In genomic region chr13:43317411-43317810, GRCm38 (mm10) we compare ENCODE assay signal across 35 mouse cellular contexts. TPM values are rescaled to one million over a fixed set of nuclear protein-coding genes. Genes with fewer than 3 reads are reported as not detected.
A peak's percentile ranks its signal among the peaks of the same experiment; 100 is the strongest.
DNase-seq lines count a peak whose midpoint lies in the region; ATAC-seq and TF ChIP-seq lines count a peak whose summit lies in the region.
"Had no signal": no experiment of that assay in that cellular context is flagged by ENCODE, and none has a peak within 500 bp of the region (broad histone marks: within the 10 kb centered on the region; RNA-seq: fewer than 3 reads in every experiment).

No protein-coding gene starts in this region.

- no peak overlapping the region for H3K9ac ChIP-seq in heart, adult 2 months (ENCODE audit: low read depth, low read length)
- H3K9ac ChIP-seq in lung, embryonic 14.5 days: no peak overlapping the region
- H3K9ac ChIP-seq in embryonic facial prominence, embryonic 14.5 days (ENCODE audit: low read depth, low read length): no peak overlapping the region
- H3K9ac ChIP-seq: forebrain, embryonic 13.5 days; hindbrain, embryonic 12.5 days; intestine, embryonic 15.5 days; limb, embryonic 13.5 days; liver, embryonic 14.5 days; neural tube, embryonic 15.5 days had no signal

- no peaks in the 10 kb centered on the region for H3K36me3 ChIP-seq in heart, adult 2 months (ENCODE audit: control insufficient read depth, insufficient read depth, low read length)
- H3K36me3 ChIP-seq in lung, embryonic 14.5 days (ENCODE audit: insufficient read depth): no peaks in the 10 kb centered on the region
- no peaks in the 10 kb centered on the region for H3K36me3 ChIP-seq in C2C12 (ENCODE audit: control insufficient read depth, insufficient read depth)
- H3K36me3 ChIP-seq in embryonic facial prominence, embryonic 14.5 days (ENCODE audit: control insufficient read depth, insufficient read depth, low read length): no peaks in the 10 kb centered on the region
- H3K36me3 ChIP-seq: G1E; hindbrain, embryonic 12.5 days; intestine, embryonic 15.5 days; limb, embryonic 13.5 days; neural tube, embryonic 15.5 days had no signal

- TF ChIP-seq POLR2A in heart, adult 2 months (IDR thresholded peaks at IDR 0.05; ENCODE audit: insufficient read depth, low read depth, low read length): no peak

- no peak overlapping the region for H3ac ChIP-seq in C2C12 (ENCODE audit: control insufficient read depth, insufficient read length, low read depth)

- peak; percentile 13 to 40 for DNase-seq in heart, adult 9 months (ENCODE audit: low spot score in 2 of 2)
- DNase-seq in heart, adult 2 months: no peak
- DNase-seq in lung, embryonic 14.5 days: peak; percentile 39
- DNase-seq in lung, postnatal 10 days: no peak
- DNase-seq in embryonic facial prominence, embryonic 14.5 days (ENCODE audit: low spot score): peak; percentile 67
- no peak for DNase-seq in ovary, postnatal 14 days (ENCODE audit: low spot score)
- no peak for DNase-seq in embryo, embryonic 9.5 days (ENCODE audit: extremely low spot score)
- DNase-seq: adrenal gland, postnatal 14 days; B cell, adult 2 months; cerebellum, adult 11-12 months; cerebellum, adult 9-11 months; embryo, embryonic 11 days; gastrocnemius, postnatal 36 days; heart, postnatal 10 days; kidney, adult 2 months; kidney, postnatal 36 days; lung, adult 2 months; midbrain, embryonic 14.5 days; right cerebral cortex, adult 18-20 months; spleen, adult 18-20 months; thymus, adult 18-20 months; thymus, postnatal 25 days had no signal

- H3K79me2 ChIP-seq in heart, adult 2 months (replicated peaks; ENCODE audit: control insufficient read depth, insufficient read depth, low read length): no peaks in the 10 kb centered on the region
- no peaks in the 10 kb centered on the region for H3K79me2 ChIP-seq in C2C12 (ENCODE audit: control insufficient read depth, insufficient read depth)

- TF ChIP-seq EP300 in heart, adult 2 months (IDR thresholded peaks at IDR 0.05; ENCODE audit: insufficient read depth, low read depth, low read length): no peak

- H3K79me3 ChIP-seq in C2C12 (ENCODE audit: low read depth): no peaks in the 10 kb centered on the region

- WGBS in heart, adult 2 months: 34% methylated on average over 5 of the region's 5 CpGs
- 56% methylated on average over 5 of the region's 5 CpGs for WGBS in lung, embryonic 14.5 days
- WGBS in embryonic facial prominence, embryonic 14.5 days: 40% methylated on average over 5 of the region's 5 CpGs

- no peak overlapping the region for H3K4me2 ChIP-seq in lung, embryonic 14.5 days
- no peak overlapping the region for H3K4me2 ChIP-seq in embryonic facial prominence, embryonic 14.5 days (ENCODE audit: low read depth, low read length)
- H3K4me2 ChIP-seq: forebrain, embryonic 13.5 days; hindbrain, embryonic 12.5 days; intestine, embryonic 15.5 days; limb, embryonic 13.5 days; neural tube, embryonic 15.5 days had no signal

- peaks cover 2% of the 10 kb centered on the region for H3K4me1 ChIP-seq in heart, adult 2 months (ENCODE audit: control insufficient read depth, insufficient read depth, low read length)
- no peaks in the 10 kb centered on the region for H3K4me1 ChIP-seq in lung, embryonic 14.5 days (ENCODE audit: insufficient read depth)
- H3K4me1 ChIP-seq in embryonic facial prominence, embryonic 14.5 days (ENCODE audit: control insufficient read depth, insufficient read depth, low read length): no peaks in the 10 kb centered on the region
- H3K4me1 ChIP-seq: forebrain, embryonic 13.5 days; hindbrain, embryonic 12.5 days; intestine, embryonic 15.5 days; neural tube, embryonic 15.5 days had no signal

- no peak overlapping the region; the same call in 1 of the 2 replicates for H3K27ac ChIP-seq in heart, adult 2 months
- no peak overlapping the region for H3K27ac ChIP-seq in lung, embryonic 14.5 days (ENCODE audit: low read depth)
- no peak overlapping the region for H3K27ac ChIP-seq in embryonic facial prominence, embryonic 14.5 days (replicated peaks; ENCODE audit: low read depth, low read length)
- H3K27ac ChIP-seq: forebrain, embryonic 13.5 days; hindbrain, embryonic 12.5 days; hindbrain, postnatal 0 days; intestine, embryonic 15.5 days; layer of hippocampus, adult 2 months; left cerebral cortex, adult 2 months; liver, embryonic 14.5 days; neural tube, embryonic 15.5 days had no signal

- no peak overlapping the region for H3K4me3 ChIP-seq in heart, adult 2 months
- H3K4me3 ChIP-seq in lung, embryonic 14.5 days (ENCODE audit: low read depth, low read length): no peak overlapping the region
- H3K4me3 ChIP-seq in C2C12 (ENCODE audit: insufficient read depth, poor library complexity, severe bottlenecking): no peak overlapping the region
- H3K4me3 ChIP-seq in embryonic facial prominence, embryonic 14.5 days (ENCODE audit: low read depth, low read length): no peak overlapping the region
- H3K4me3 ChIP-seq: forebrain, embryonic 13.5 days; hindbrain, embryonic 12.5 days; intestine, embryonic 15.5 days; layer of hippocampus, adult 2 months; left cerebral cortex, adult 2 months; limb, embryonic 13.5 days; neural tube, embryonic 15.5 days had no signal

- no peak for ATAC-seq in lung, embryonic 14.5 days (ENCODE audit: insufficient read depth)
- peak; percentile 53; the same call in 1 of the 2 replicates for ATAC-seq in embryonic facial prominence, embryonic 14.5 days (ENCODE audit: low read depth)
- ATAC-seq: forebrain, embryonic 13.5 days; hindbrain, postnatal 0 days; intestine, embryonic 15.5 days; Patski had no signal

- no peaks in the 10 kb centered on the region for H3K27me3 ChIP-seq in heart, adult 2 months (ENCODE audit: control insufficient read depth, insufficient read depth, low read length)
- H3K27me3 ChIP-seq in lung, embryonic 14.5 days (ENCODE audit: insufficient read depth, low read length): no peaks in the 10 kb centered on the region
- H3K27me3 ChIP-seq in C2C12 (ENCODE audit: control insufficient read depth, insufficient read depth, insufficient read length): no peaks in the 10 kb centered on the region
- no peaks in the 10 kb centered on the region for H3K27me3 ChIP-seq in embryonic facial prominence, embryonic 14.5 days (replicated peaks; ENCODE audit: control insufficient read depth, insufficient read depth, low read length)
- H3K27me3 ChIP-seq: CH12.LX; forebrain, embryonic 13.5 days; hindbrain, embryonic 12.5 days; intestine, embryonic 15.5 days; limb, embryonic 13.5 days; neural tube, embryonic 15.5 days; Patski had no signal

- no peaks in the 10 kb centered on the region for H3K9me3 ChIP-seq in lung, embryonic 14.5 days (ENCODE audit: low read depth, low read length)
- H3K9me3 ChIP-seq in embryonic facial prominence, embryonic 14.5 days (ENCODE audit: control insufficient read depth, low read length): no peaks in the 10 kb centered on the region
- H3K9me3 ChIP-seq: forebrain, embryonic 13.5 days; G1E; hindbrain, embryonic 12.5 days; intestine, embryonic 15.5 days; limb, embryonic 13.5 days; neural tube, embryonic 15.5 days had no signal

- TF ChIP-seq CTCF in heart, adult 2 months (IDR thresholded peaks at IDR 0.05): no peak
- no peak for TF ChIP-seq CTCF in lung, embryonic 14.5 days (IDR thresholded peaks at IDR 0.05; ENCODE audit: low read depth)
- no peak for TF ChIP-seq CTCF in C2C12 (IDR thresholded peaks at IDR 0.05; ENCODE audit: control insufficient read depth, insufficient read depth, insufficient read length)

- intact Hi-C loops in heart, adult 2 months (cut with DNase I): no loop called here

TF ChIP-seq in C2C12, 6 proteins besides CTCF, POLR2A, EP300 and RAD21:
- no peak for TF ChIP-seq USF1 (IDR thresholded peaks at IDR 0.05; ENCODE audit: low read depth)
- no peak for TF ChIP-seq MYOG (IDR thresholded peaks at IDR 0.05; ENCODE audit: control insufficient read depth, extremely low read depth, insufficient read length)
- TF ChIP-seq CEBPB (IDR thresholded peaks at IDR 0.05; ENCODE audit: low read depth): no peak
- TF ChIP-seq MYOD1 (IDR thresholded peaks at IDR 0.05; ENCODE audit: control insufficient read depth, insufficient read length, low read depth): peak; percentile 22

RNA-seq across cellular contexts. Expression of gene Gfod1, which starts 13.4 kb away (rescaled TPM):
- total RNA-seq in heart, adult 2 months (2021): 10 to 100 TPM; 33.7 to 34.1 TPM
- polyA plus RNA-seq in heart, adult 2 months (2012; rRNA removed): 9.5 and 19.2 TPM in 2 replicates
- 1.0 and 1.4 TPM in 2 replicates for polyA plus RNA-seq in lung, embryonic 14.5 days (2014; fragmentation: Nextera tagmentation; extraction: Ambion mirVana)
- 10.3 TPM for polyA plus RNA-seq in C2C12 (2012; fragmentation: generic; extraction: Trizol)
- 1.2 and 1.8 TPM in 2 replicates for polyA plus RNA-seq in embryonic facial prominence, embryonic 14.5 days (2014; fragmentation: Nextera tagmentation; extraction: Ambion mirVana)

RNA-seq across cellular contexts. Expression of gene Sirt5, which starts 47.9 kb away (rescaled TPM):
- 10 to 100 TPM; 53.9 to 58.9 TPM for total RNA-seq in heart, adult 2 months (2021)
- 25.7 and 37.5 TPM in 2 replicates for polyA plus RNA-seq in heart, adult 2 months (2012; rRNA removed)
- polyA plus RNA-seq in lung, embryonic 14.5 days (2014; fragmentation: Nextera tagmentation; extraction: Ambion mirVana): 18.0 and 21.2 TPM in 2 replicates
- polyA plus RNA-seq in C2C12 (2012; fragmentation: generic; extraction: Trizol): 3.3 TPM
- 14.8 and 18.2 TPM in 2 replicates for polyA plus RNA-seq in embryonic facial prominence, embryonic 14.5 days (2014; fragmentation: Nextera tagmentation; extraction: Ambion mirVana)

Comparison
In these comparisons a context has a peak if more than half of its experiments do, and no peak if none do; other contexts are left out.
1. DNase-seq: peak in heart, adult 9 months (2 of 2), lung, embryonic 14.5 days (single experiment) and embryonic facial prominence, embryonic 14.5 days (single experiment); none in heart, adult 2 months (0 of 2), lung, postnatal 10 days (single experiment), ovary, postnatal 14 days (single experiment) and embryo, embryonic 9.5 days (single experiment).